Mouse (Mus musculus): ENCODE measurements at regions not wholly inside any gene's neighbourhood (a gene's known extent, or its start where the extent isn't known, plus 50 kb on each side); places are given as distances from the start of the nearest gene placed in this dataset.

- TF ChIP-seq CTCF (IDR thresholded peaks at IDR 0.05; ENCODE audit: extremely low read depth, insufficient read depth, low read length) (no peak), POLR2A (IDR thresholded peaks at IDR 0.05; ENCODE audit: extremely low read depth, insufficient read depth, low read length) (no peak)
Measured at GRCm38 (mm10) chr3:149395082-149395481, 404.7 kb upstream of the Adgrl2 start.

Measured in cortical plate, adult 2 months (tissue).